Mouse (Mus musculus): ENCODE measurements around the gene Tmem184b.

Tmem184b gene

DNA sequence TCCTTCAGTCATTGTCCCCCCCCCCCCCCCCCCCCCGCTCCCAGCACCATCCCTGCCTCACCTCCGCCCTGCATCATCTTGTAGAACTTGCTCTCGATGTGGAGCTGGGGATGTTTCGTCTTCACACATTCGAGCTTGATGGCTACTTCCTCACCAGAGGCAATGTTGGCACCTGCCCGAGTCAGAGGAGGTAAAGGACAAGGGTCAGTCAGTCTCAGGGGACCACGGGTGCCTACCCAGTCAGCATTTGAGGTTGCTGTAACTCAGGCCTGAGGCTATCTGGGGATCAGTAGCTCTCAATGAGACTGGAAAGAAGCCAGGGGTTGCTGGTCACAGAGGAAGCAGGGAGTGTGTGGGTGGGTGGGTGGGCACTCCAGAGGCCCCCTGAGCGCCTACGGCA lies 26.6 kb upstream of the Tmem184b start:
- in situ Hi-C loops (cut with MboI, MseI): no loop called here

DNA sequence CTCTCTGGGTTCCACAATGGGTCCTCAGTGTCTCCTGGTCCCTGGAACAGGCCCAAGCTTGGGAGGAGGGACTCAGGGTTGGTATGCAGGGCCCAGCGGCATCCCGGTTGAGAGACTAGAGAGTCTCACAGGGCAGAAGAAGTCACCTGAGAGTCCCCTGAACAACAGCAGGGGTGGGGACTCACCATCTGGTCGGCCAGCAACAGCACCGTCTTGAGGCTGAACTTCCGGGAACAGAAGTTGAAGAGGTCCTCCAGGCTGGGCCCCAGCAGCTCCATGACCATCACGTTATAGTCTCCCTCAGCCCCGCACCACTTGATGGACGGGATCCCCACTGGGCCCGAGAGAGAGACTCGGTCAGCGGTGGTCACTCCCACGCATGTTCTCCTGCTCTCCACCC lies 26.2 kb upstream of the Tmem184b start:
- in situ Hi-C loops (cut with MboI, MseI): no loop called here

DNA sequence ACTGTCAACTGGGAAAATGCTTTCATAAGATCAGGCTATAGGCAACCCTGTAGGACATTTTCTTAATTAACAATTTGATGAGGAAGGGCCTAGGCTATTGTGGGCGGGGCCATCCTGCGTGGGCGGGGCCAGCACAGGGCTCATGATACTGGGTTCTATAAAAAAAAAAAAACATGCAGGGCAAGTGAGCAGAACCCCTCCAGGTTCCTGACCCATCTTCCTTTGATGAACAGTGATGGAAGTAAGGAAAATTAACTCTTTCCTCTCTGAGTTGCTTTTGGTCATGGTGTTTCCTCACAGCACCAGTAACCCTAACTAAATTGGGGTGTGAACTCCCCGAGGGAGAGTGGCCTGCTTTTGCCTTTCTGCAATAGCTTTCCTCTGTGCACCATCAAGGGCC lies 25.2 kb upstream of the Tmem184b start:
- in situ Hi-C loops (cut with MboI, MseI): no loop called here

DNA sequence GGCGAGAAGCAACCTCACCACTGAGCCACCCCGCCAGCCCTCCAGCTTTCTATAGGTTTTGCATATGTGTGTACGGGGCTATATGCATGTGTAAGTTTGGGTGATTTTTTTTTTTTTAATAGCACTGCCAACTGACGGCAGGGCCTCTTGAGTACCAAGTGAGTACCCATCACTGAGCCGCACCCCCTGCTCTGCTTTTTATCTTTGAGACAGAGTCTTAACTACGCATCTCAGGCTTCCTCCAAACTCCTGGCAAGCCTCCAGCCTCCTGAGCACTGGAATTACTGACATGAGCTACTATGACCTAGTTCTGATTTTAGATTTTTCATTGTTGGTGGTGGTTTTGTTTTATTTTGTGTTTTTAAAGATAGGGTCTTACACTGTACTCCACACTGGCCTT lies 24.1 kb upstream of the Tmem184b start:
- in situ Hi-C loops (cut with MboI, MseI): no loop called here

DNA sequence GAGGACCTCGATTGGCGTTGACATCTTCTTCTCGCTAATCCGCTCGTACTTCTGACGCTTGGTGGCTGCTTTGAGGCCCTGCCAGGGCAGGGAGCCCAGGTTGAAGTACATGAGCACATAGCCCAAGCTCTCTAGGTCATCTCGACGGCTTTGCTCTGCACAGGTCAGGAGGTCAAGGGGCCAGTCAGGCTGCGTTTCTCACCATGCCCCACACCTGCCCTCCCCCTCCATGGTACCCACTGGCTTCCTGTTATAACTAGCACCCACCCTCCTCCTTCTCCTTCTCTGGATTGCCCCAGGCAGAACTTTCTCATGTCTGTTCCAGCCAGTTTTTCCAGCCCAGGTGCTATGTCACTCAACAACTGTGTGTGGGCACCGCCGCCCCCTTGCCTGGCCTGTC lies 22.1 kb upstream of the Tmem184b start:
- in situ Hi-C loops (cut with MboI, MseI): no loop called here

DNA sequence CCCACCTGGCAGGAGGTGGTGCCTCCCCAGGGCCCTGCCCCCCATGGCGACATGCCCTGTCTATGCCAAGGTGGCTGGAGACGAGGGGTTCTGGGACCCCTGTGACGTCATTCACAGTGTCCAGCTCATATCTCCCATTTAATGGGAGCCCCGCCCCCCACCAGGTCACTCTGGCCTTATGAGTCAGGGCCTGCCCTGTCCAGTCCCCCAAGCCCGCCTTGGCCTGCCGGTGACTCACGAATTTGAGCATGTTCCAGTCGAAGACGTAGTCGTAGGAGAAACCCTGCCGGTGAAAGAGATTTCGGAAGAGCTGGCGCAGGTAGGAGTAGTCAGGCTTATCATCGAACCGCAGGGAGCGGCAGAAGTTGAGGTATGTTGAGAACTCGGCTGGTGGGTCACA lies 21.2 kb upstream of the Tmem184b start:
- in situ Hi-C loops (cut with MboI, MseI): no loop called here

DNA sequence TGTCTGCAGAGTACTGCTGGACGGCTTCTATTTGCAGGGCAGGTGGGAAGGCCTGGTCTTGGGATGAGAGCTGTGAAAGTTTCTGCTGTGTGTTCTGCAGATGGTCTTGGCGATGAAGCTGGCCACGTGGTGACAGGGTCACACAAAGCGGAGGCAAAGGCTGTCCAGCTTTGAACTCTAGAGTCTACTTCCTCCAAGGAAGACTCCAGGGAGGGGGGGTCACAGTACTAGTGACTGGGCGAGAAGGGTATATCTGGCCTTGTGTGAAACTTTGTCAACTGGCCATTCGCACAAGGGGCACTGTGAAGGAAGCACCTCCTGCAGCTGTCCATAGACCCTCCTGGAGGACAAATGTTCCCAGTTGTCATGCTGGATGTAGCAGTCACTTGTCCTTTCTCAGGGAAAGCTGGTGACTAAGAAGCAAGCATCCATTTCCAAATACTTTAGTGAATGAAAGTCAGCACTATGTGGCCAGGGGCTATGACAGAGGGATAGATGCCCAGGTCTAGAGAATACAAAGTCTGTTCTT lies 19.4 kb upstream of the Tmem184b start:
- in situ Hi-C loops (cut with MboI, MseI): no loop called here

DNA sequence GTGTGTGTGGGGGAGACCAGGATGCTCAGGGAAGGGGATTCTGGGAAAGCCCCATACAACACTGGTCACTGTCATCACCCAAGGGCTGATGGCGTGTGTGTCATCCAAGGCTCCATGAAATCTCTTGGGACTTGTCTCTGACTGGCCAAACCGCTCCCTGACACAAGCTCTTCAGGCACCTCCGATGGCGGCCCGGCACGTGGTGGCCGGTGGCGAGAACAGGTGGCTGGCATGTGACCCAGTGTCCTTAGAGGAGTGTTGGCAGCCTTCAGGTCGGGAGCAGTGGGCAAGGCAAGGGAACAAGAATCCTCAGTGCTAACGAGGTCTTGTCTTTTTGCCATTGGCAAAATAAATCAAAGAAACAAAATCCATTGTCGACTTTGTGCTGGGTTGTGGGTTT lies 15.3 kb upstream of the Tmem184b start:
- in situ Hi-C loops (cut with MboI, MseI): no loop called here

DNA sequence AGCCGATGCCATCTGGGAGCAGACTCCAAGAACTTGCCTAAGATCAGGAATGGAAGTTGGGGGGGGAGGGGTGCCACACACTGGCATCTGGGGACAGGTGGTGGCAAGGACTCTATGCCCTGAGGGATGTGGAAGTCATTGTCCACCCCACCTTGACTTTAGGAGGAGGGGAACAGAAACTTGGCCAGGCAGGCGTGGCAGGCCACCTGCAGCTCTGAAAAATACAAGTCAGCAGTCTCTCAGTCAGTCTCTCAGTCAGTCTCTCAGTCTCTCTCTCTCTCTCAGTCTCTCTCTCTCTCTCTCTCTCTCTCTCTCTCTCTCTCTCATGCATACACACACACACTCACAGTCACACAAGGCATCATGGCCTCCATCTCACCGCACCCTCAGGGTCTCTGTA lies 14.9 kb upstream of the Tmem184b start:
- in situ Hi-C loops (cut with MboI, MseI): no loop called here

DNA sequence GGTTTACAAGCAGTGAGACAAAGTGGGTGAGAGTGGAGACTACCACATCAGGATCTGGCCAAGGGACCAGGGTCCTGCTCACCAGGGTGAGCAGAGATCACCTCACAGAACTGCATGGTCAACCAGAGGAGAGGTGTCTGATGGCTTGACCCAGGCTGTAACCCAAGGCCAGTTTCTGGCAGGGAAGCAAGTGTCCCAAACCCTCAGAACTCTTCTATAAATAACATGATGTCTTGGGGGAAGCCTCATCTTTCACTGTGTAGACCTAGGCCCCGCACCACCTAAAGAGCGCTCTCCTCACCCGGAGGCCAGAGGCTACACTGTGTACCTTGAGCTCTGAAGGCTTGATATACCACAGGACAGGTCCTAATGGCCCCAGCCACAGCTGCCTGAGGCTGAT lies 14.0 kb upstream of the Tmem184b start:
- in situ Hi-C loops (cut with MboI, MseI): no loop called here

DNA sequence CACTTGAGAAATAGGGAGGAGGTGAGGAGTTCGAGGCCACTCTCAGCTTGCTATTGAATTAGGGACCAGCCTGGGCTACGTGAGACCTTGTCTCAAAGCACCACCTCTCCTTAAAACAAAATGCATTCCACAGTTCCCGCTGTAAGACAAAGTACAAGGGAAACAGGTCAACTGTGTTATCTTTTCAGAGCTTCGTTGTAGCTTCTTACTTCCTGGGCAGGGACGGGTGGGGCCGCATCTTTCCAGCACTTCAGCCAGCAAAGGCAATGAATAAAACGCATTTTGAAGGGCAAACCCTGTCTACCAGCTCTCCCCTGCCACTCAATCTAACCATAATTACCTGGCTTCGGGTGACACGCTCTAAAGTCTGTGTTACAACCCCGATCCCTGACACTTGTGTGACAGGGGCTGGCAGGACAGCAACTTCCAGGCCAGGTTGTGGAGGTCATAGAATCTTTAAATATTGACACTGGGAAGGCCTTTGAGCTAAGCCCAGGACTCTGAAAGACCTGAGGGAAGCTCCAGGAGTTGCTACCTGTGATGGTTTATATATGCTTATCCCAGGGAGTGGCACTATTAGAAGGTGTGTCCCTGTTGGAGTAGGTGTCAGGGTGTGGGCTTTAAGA lies 13.2 kb upstream of the Tmem184b start:
- in situ Hi-C loops (cut with MboI, MseI): no loop called here

DNA sequence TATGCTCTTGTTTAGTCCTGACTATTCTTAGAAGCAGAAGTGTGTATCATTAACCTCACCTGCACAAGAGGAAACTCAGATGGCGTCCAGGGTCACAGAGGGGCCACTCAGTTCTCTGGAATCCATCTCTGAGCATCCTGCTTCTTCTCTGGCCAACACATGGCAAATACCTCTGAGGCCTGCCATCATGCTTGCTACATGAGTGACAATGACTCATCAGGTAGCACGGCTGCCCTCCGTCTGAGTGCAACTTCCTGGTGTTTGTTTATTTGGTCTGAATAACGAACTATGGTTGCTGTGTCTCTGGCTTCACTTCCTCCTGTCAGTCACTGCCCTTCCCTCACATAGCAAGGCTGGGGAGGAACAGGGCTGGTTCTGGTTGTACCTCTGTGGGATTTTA lies 11.1 kb upstream of the Tmem184b start:
- in situ Hi-C loops (cut with MboI, MseI): loop anchor here in 1 of 2 experiments (5.0 kb wide), 1 partner anchor 53 kb away; no protein-coding TSS in a partner anchor

DNA sequence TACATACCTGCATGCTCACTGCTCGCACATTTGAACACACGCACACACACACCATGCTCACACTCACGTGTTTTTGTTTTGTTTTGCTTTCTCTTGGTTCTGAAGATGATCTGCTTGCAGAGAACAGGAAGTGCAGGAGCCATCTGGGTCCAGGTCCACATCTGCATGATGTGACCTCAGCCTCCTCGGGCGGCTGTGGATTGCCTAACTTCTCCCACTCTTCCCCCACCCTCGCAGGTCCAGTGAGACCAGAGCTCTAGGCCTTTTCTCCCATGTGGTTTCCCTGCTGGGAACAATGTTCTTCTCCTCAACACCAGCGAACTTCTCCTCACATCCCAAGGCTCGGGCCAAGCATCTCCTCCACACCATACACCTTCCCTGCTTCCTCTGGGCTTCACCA lies 10.4 kb upstream of the Tmem184b start:
- in situ Hi-C loops (cut with MboI, MseI): loop anchor here in 1 of 2 experiments (5.0 kb wide), 1 partner anchor 53 kb away; no protein-coding TSS in a partner anchor

DNA sequence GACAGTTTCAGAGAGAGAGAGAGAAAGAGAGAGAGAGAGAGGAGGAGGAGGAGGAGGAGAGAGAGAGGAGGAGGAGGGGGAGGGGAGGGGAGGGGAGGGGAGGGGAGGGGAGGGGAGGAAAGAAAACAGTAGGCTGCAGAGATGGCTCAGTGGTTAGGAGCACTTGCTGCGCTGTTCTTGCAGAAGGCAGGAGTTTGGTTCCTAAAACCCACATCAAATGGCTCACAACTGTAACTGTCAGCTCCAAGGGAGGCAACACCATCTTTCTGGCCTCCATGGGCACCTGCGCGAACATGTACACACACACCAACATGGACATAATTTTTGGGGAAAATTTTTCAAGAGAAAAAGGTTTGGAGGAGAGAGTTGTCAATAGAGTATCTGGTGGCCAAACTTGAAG lies 9.8 kb upstream of the Tmem184b start:
- in situ Hi-C loops (cut with MboI, MseI): loop anchor here in 1 of 2 experiments (5.0 kb wide), 1 partner anchor 54 kb away; no protein-coding TSS in a partner anchor

DNA sequence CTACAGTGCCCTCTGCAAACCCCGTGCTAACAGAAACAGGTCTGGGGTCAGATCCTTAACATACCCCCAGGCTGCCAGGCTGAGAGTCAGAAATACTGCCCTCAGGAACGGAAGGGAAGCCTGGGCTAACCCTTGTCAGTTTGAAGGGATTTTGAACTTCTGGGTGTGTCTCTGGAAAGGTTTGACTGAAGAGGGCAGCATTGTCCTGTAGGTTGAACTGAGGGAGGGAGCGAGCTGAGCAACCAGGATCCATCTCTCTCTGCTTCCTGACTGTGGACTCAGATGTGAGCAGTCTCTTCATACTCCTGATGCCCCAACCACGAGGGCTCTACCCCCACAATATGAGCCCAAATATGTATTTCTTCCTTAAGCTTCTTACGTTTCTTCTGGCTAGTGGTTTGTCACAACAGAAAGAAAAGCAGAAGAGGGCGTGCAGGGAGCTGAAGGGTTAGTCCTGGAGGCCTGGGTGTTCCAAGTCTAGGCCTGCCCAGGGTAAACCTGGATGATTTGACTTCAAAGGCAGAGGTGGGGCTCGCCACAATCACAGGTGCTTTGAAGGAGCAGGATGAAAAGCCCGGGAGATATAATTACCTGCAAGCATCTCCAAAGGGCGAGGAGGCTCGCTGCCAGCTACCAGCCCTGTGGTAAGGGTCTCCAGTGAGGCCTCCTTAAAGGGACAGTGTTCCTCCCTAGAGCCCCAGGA lies 8.1 kb upstream of the Tmem184b start:
- in situ Hi-C loops (cut with MboI, MseI): loop anchor here in 1 of 2 experiments (5.0 kb wide), 1 partner anchor 56 kb away; no protein-coding TSS in a partner anchor

DNA sequence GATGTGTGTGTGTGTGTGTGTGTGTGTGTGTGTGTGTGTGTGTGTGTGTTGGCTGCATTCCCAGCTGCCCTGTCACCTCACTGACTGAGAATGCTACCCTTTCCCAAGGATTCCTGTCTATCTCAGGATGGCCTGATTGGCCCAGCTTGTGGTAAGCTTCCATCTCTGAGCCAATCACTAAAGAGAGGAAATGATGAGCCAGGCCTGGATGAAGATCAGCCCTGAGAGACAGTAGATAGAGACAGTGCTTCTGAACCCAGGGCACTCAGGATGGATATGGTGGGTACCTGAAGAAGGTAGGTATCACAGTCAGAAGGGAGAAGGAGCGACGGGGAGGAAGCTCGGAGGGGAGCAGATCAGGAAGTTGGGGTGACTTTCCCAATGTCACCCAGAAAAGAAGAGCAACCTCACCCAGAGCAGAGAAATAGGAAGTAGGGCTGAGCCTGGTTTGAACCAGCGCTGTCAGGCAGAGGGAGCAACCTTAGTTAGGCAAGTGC lies 5.8 kb upstream of the Tmem184b start:
- in situ Hi-C loops (cut with MboI, MseI): loop anchor here in 1 of 2 experiments (10.0 kb wide), 1 partner anchor 914 kb away; the partner anchor contains the start of gene Il2rb

DNA sequence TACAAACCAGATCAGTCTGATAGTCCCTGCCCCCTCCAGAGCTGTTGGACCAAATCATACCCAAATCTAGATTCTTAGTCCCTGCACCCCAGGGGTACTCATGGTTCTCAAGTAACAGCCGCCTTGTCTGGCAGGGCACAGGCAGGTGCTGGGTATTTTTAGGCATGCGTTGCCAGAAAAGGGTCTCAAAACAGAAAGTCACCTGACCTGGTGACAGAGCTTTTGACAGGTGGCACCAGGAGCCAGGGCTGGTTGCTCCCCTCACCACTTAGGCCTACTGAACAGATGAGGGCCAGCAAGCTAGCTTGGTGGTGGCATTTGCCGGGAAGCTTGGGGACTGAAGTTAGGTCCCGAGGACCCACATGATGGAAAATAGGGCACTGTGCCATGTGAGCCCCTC lies 3.2 kb upstream of the Tmem184b start:
- in situ Hi-C loops (cut with MboI, MseI): loop anchor here in 1 of 2 experiments (10.0 kb wide), 1 partner anchor 912 kb away; the partner anchor contains the start of gene Il2rb

DNA sequence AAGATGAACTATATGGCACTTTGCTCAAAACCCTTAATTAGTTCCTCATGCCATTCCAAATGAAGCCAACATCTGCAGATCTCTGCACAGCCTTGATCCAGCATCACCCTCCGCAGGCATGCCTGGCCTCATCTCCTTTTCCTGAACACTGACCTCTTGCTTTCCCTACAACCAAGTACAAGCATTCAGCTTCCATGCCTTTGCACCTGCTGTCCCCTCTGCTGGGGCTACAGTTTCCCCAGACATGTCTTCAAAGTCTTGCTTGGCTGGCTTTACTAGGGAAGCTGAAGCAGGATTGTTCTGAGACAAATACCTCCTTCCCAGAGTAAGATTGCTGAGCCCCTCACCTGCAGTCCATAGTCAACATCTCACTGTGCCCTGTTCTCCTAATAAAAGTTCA lies 908 bp upstream of the Tmem184b start:
- in situ Hi-C loops (cut with MboI, MseI): loop anchor here in 1 of 2 experiments (10.0 kb wide), 1 partner anchor 909 kb away; the partner anchor contains the start of gene Il2rb

DNA sequence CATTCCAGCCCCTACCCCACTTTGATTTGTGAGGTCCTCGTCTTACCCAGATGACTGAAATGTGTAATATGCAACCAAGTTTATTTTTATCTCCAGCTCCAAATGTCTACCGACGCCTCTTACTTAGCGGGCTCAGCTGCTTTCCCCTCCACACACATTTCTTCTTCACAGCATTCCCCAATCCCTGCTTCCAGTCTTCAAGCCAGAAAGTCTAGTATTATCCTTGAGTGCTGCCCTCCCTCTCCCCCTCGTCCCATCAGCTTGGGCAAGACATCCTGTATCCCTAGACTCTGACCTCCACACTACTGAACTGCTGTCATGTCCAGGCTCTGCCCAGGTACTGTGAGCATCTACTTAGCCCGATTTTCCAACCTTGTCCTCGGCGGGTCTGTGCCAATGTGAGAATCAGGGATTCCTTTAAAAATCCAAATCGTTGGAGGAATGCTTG lies 418 bp upstream of the Tmem184b start:
- in situ Hi-C loops (cut with MboI, MseI): loop anchor here in 1 of 2 experiments (10.0 kb wide), 1 partner anchor 909 kb away; the partner anchor contains the start of gene Il2rb

DNA sequence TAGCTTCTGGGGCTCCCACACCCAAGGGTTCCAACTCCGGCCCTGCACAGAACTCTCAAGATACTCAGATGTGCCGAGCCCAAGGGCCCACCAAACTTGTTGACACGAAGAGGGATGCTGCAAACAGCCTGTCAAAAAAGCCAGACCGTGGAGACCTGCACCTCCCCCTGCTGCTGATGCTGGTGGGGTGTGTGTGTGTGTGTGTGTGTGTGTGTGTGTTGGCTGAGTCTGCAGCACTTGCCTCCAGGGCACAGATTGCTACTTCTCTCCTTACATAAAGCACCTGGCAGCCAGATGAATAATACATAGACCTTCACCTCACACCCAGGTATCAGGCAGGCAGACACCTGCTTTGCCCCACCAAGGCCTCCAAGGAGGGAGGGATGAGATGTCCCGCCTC lies 1.2 kb downstream of the Tmem184b start:
- in situ Hi-C loops (cut with MboI, MseI): loop anchor here in 1 of 2 experiments (10.0 kb wide), 1 partner anchor 907 kb away; the partner anchor contains the start of gene Il2rb

DNA sequence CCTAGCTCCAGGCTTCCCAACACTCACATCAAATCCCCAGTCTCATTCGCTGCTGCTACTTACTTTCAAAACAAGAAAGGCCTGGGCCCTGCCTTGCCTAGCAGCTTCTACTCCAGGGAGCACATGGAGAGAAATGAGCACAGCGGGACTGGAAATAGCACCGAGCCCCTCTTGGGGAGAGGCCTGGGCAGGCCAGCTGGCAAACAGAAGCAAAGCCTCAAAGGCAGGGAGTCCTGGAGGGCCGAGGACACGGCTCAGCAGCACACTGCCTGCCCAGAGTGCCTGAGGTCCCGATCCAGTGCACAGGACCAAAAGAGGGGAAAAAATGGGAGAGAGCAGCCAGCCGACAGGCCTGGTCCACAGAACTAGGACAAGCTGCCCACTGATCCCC lies 2.4 kb downstream of the Tmem184b start:
- in situ Hi-C loops (cut with MboI, MseI): loop anchor here in 1 of 2 experiments (10.0 kb wide), 1 partner anchor 906 kb away; the partner anchor contains the start of gene Il2rb

All from T-helper 17 cell (primary cell).